20 mouse cellular contexts compared by ENCODE assay signal in genomic region chr17:31655366-31655765, GRCm38 (mm10). TPM values are rescaled to one million over a fixed set of nuclear protein-coding genes. Genes with fewer than 3 reads are reported as not detected.
A peak's percentile ranks its signal among the peaks of the same experiment; 100 is the strongest.
DNase-seq lines count a peak whose midpoint lies in the region; ATAC-seq and TF ChIP-seq lines count a peak whose summit lies in the region.
"Had no signal": no experiment of that assay in that cellular context is flagged by ENCODE, and none has a peak within 500 bp of the region (broad histone marks: within the 10 kb centered on the region; RNA-seq: fewer than 3 reads in every experiment).

No protein-coding gene starts in this region.

- no peak for TF ChIP-seq POLR2A in kidney, adult 2 months (IDR thresholded peaks at IDR 0.05; ENCODE audit: low read depth, low read length)

- H3K36me3 ChIP-seq in kidney, adult 2 months (ENCODE audit: control insufficient read depth, insufficient read depth, low read length) = no peaks in the 10 kb centered on the region; the same call in 1 of the 2 replicates
- peaks cover 56% of the 10 kb centered on the region for H3K36me3 ChIP-seq in kidney, embryonic 14.5 days (ENCODE audit: control insufficient read depth, insufficient read depth, low read length)
- peaks cover 69% of the 10 kb centered on the region for H3K36me3 ChIP-seq in limb, embryonic 10.5 days

- DNase-seq in adrenal gland, postnatal 36 days = peak; percentile 22 to 46
- DNase-seq in adrenal gland, adult 18-20 months (ENCODE audit: low spot score in 2 of 2) = no peak
- DNase-seq in kidney, adult 2 months = peak; percentile 72
- peak; percentile 64 for DNase-seq in MN1 (ENCODE audit: low spot score)
- peak; percentile 63 to 74 for DNase-seq in kidney, postnatal 25 days
- no peak for DNase-seq in limb, embryonic 10.5 days (ENCODE audit: low spot score)
- no peak for DNase-seq in ovary, postnatal 10 days (ENCODE audit: low spot score)
- DNase-seq: cerebellum, adult 9-10 months; embryo, embryonic 11 days; lung, postnatal 4 days; thymus, postnatal 36 days had no signal

- 31% methylated on average over 4 of the region's 4 CpGs for WGBS in kidney, adult 2 months
- WGBS in kidney, embryonic 14.5 days = 76% methylated on average over 4 of the region's 4 CpGs
- WGBS in limb, embryonic 10.5 days = 85% methylated on average over 4 of the region's 4 CpGs

- H3K4me2 ChIP-seq in kidney, embryonic 14.5 days (replicated peaks; ENCODE audit: low read depth, low read length) = no peak overlapping the region
- H3K4me2 ChIP-seq: neural tube, embryonic 12.5 days had no signal

- no peak overlapping the region for H3K9ac ChIP-seq in kidney, embryonic 14.5 days (ENCODE audit: low read depth, low read length)
- H3K9ac ChIP-seq: liver, embryonic 14.5 days; neural tube, embryonic 12.5 days had no signal

- ATAC-seq in kidney, embryonic 14.5 days (ENCODE audit: low FRiP score, low TSS enrichment) = no peak
- ATAC-seq: hindbrain, postnatal 0 days had no signal

- H3K9me3 ChIP-seq in kidney, embryonic 14.5 days (ENCODE audit: control insufficient read depth, low read length) = no peaks in the 10 kb centered on the region
- H3K9me3 ChIP-seq in limb, embryonic 10.5 days (replicated peaks) = no peaks in the 10 kb centered on the region
- H3K9me3 ChIP-seq: neural tube, embryonic 12.5 days had no signal

- H3K27ac ChIP-seq in kidney, adult 2 months (ENCODE audit: insufficient read depth, low read depth, low read length) = peak overlapping the region; percentile 57
- H3K27ac ChIP-seq in kidney, embryonic 14.5 days (ENCODE audit: low read depth, low read length) = no peak overlapping the region
- H3K27ac ChIP-seq in limb, embryonic 10.5 days = no peak overlapping the region
- H3K27ac ChIP-seq: hindbrain, postnatal 0 days; liver, embryonic 14.5 days; neural tube, embryonic 12.5 days had no signal

- H3K4me1 ChIP-seq in kidney, adult 2 months (ENCODE audit: control insufficient read depth, insufficient read depth, low read length) = peaks cover 19% of the 10 kb centered on the region; the same call in 1 of the 2 replicates
- H3K4me1 ChIP-seq in kidney, embryonic 14.5 days (ENCODE audit: control insufficient read depth, insufficient read depth, low read length) = peaks cover 13% of the 10 kb centered on the region
- peaks cover 16% of the 10 kb centered on the region for H3K4me1 ChIP-seq in limb, embryonic 10.5 days

- no peaks in the 10 kb centered on the region for H3K27me3 ChIP-seq in kidney, adult 2 months (replicated peaks; ENCODE audit: control insufficient read depth, insufficient read depth, low read length)
- no peaks in the 10 kb centered on the region for H3K27me3 ChIP-seq in kidney, embryonic 14.5 days (ENCODE audit: control insufficient read depth, insufficient read depth, low read length)
- H3K27me3 ChIP-seq in limb, embryonic 10.5 days (ENCODE audit: low read depth, poor library complexity, severe bottlenecking) = no peaks in the 10 kb centered on the region
- H3K27me3 ChIP-seq: neural tube, embryonic 12.5 days had no signal

- no peak overlapping the region for H3K4me3 ChIP-seq in kidney, adult 2 months (ENCODE audit: insufficient read depth, low read depth, low read length)
- no peak overlapping the region for H3K4me3 ChIP-seq in kidney, embryonic 14.5 days (ENCODE audit: low read length)
- H3K4me3 ChIP-seq in limb, embryonic 10.5 days = no peak overlapping the region
- H3K4me3 ChIP-seq: erythroblast, embryonic 14.5 days; neural tube, embryonic 12.5 days had no signal

- no peak for TF ChIP-seq CTCF in kidney, adult 2 months (conservative IDR thresholded peaks at IDR 0.05; ENCODE audit: insufficient read depth, insufficient read length, low read depth, low read length)

RNA-seq across cellular contexts. Expression of gene U2af1, which starts 3.3 kb away (rescaled TPM):
- 100 to 1,000 TPM; 158 to 159 TPM for total RNA-seq in adrenal gland, postnatal 36 days (2021)
- 100 to 1,000 TPM; 147 to 149 TPM for total RNA-seq in adrenal gland, adult 18-20 months (2021)
- 45.0 and 61.3 TPM in 2 replicates for polyA plus RNA-seq in kidney, adult 2 months (2012; rRNA removed)
- polyA plus RNA-seq in kidney, embryonic 14.5 days (2014; fragmentation: Nextera tagmentation; extraction: Ambion mirVana) = 195 and 380 TPM in 2 replicates
- 473 and 525 TPM in 2 replicates for polyA plus RNA-seq in limb, embryonic 10.5 days (2016; fragmentation: Nextera tagmentation; extraction: Ambion mirVana)

RNA-seq across cellular contexts. Expression of gene Cbs, which starts 18.3 kb away (rescaled TPM):
- total RNA-seq in adrenal gland, postnatal 36 days (2021) = 1 to 10 TPM; 2.3 to 6.1 TPM
- total RNA-seq in adrenal gland, adult 18-20 months (2021) = 1 to 10 TPM; 3.0 to 7.7 TPM
- polyA plus RNA-seq in kidney, adult 2 months (2012; rRNA removed) = 140 and 154 TPM in 2 replicates
- 2.1 and 2.7 TPM in 2 replicates for polyA plus RNA-seq in kidney, embryonic 14.5 days (2014; fragmentation: Nextera tagmentation; extraction: Ambion mirVana)
- polyA plus RNA-seq in limb, embryonic 10.5 days (2016; fragmentation: Nextera tagmentation; extraction: Ambion mirVana) = 1.9 and 2.3 TPM in 2 replicates

RNA-seq across cellular contexts. Expression of gene Cryaa, which starts 22.2 kb away (rescaled TPM):
- not detected for total RNA-seq in adrenal gland, postnatal 36 days (2021)
- total RNA-seq in adrenal gland, adult 18-20 months (2021) = not detected
- 0.86 and 0.99 TPM in 2 replicates for polyA plus RNA-seq in kidney, adult 2 months (2012; rRNA removed)
- not detected in 2 replicates for polyA plus RNA-seq in kidney, embryonic 14.5 days (2014; fragmentation: Nextera tagmentation; extraction: Ambion mirVana)
- polyA plus RNA-seq in limb, embryonic 10.5 days (2016; fragmentation: Nextera tagmentation; extraction: Ambion mirVana) = not detected in 2 replicates
- total RNA-seq: heart, postnatal 25 days; MEL had no signal
- polyA plus RNA-seq: erythroblast, embryonic 14.5 days; gonadal fat pad, adult 2 months; liver, embryonic 14.5 days; neural tube, embryonic 12.5 days; small intestine, adult 2 months had no signal

Comparison
In these comparisons a context has a peak if more than half of its experiments do, and no peak if none do; other contexts are left out.
1. DNase-seq: peak in adrenal gland, postnatal 36 days (2 of 2), kidney, adult 2 months (single experiment), MN1 (single experiment) and kidney, postnatal 25 days (2 of 2); none in adrenal gland, adult 18-20 months (0 of 2), limb, embryonic 10.5 days (single experiment) and ovary, postnatal 10 days (single experiment).
2. RNA of gene Cbs, which starts 18.3 kb away (polyA plus RNA-seq): 140 to 154 TPM in kidney, adult 2 months; 2.1 to 2.7 TPM in kidney, embryonic 14.5 days and 1.9 to 2.3 TPM in limb, embryonic 10.5 days; every median in the first group is over 10 times any median in the second.